Mouse (Mus musculus): ENCODE measurements around the gene Olfr955.

GRCm38 (mm10) chr9:39515531-39515930 is 43.8 kb upstream of the Olfr955 start, which contains the start of gene Olfr957:
- TF ChIP-seq CTCF (IDR thresholded peaks at IDR 0.05; ENCODE audit: control insufficient read depth, insufficient read depth, low read length), result no peak
- TF ChIP-seq POLR2A (IDR thresholded peaks at IDR 0.05; ENCODE audit: borderline replicate concordance, control insufficient read depth, low read depth, low read length), result no peak

All from bone marrow, adult 2 months (tissue).